Mouse (Mus musculus) limb, embryonic 11.5 days (tissue): Measurements from ENCODE around the gene Macrod1. TPM values are rescaled to one million over a fixed set of nuclear protein-coding genes. Genes with fewer than 3 reads are reported as not detected.
"Not testable (repeated sequence)": the region's sequence is repeated elsewhere in the genome, so short reads cannot be mapped to it uniquely, and the experiment has no call there.

Experiments used
- ATAC-seq: fragments of 200-750 bp; cut with Nextera tagmentation; 2 replicates; pipeline ENCODE4 v1.8.0; 2017; ENCODE audit warnings: low read depth; ENCODE audit not compliant: insufficient number of reproducible peaks, low FRiP score, low TSS enrichment
- DNase-seq: peaks from one replicate; pipeline ENCODE4 v3.0.0-alpha.2; 2015; ENCODE audit warnings: low spot score
- H3K27ac ChIP-seq: fragments of 300-500 bp; sonication (generic); replicated peaks from 2 replicates; pipeline ENCODE4 v1.5.1; 2014; ENCODE audit warnings: low read depth, mild to moderate bottlenecking, low read length
- H3K27me3 ChIP-seq: fragments of 300-500 bp; sonication (generic); 2 replicates; pipeline ENCODE4 v1.6.1; 2014; ENCODE audit warnings: mild to moderate bottlenecking, low read length, mixed read lengths; ENCODE audit not compliant: control insufficient read depth, insufficient read depth
- H3K36me3 ChIP-seq: fragments of 300-500 bp; sonication (generic); 2 replicates; pipeline ENCODE4 v1.6.1; 2014; ENCODE audit warnings: mild to moderate bottlenecking, low read length, moderate library complexity, mixed read lengths; ENCODE audit not compliant: control insufficient read depth, insufficient read depth
- H3K4me1 ChIP-seq: fragments of 300-500 bp; sonication (generic); 2 replicates; pipeline ENCODE4 v1.6.1; 2014; ENCODE audit warnings: low read length, mixed read lengths; ENCODE audit not compliant: control insufficient read depth, insufficient read depth
- H3K4me2 ChIP-seq: fragments of 300-500 bp; sonication (generic); 2 replicates; pipeline ENCODE4 v1.6.1; 2014; ENCODE audit warnings: low read depth, mild to moderate bottlenecking, moderate library complexity; ENCODE audit not compliant: severe bottlenecking
- H3K4me3 ChIP-seq: fragments of 300-500 bp; sonication (generic); 2 replicates; pipeline ENCODE4 v1.5.1; 2014; ENCODE audit warnings: low read depth, low read length
- H3K9ac ChIP-seq: fragments of 300-500 bp; sonication (generic); 2 replicates; pipeline ENCODE4 v1.6.1; 2014; ENCODE audit warnings: mild to moderate bottlenecking, low read length
- H3K9me3 ChIP-seq: fragments of 300-500 bp; sonication (generic); 2 replicates; pipeline ENCODE4 v1.6.1; 2016; ENCODE audit warnings: low read length; ENCODE audit not compliant: control insufficient read depth
- WGBS: fragments of 180-500 bp; shearing (Covaris S2); extraction: QIAGEN DNeasy Blood & Tissue Kit; methylation state at CpG from one replicate; pipeline ENCODE4 v1.1.7; 2014; 5-methylcytosine and 5-hydroxymethylcytosine counted together
- polyA plus RNA-seq: library from polyadenylated mRNA; unstranded; fragments of >200 nt; fragmentation: Nextera tagmentation; extraction: Ambion mirVana; gene quantifications from 2 replicates; pipeline ENCODE4 v1.2.1, GENCODE M21; 2014

Macrod1 gene
- polyA plus RNA-seq, 1 experiment from 2014 or later: 4.1 TPM

DNA sequence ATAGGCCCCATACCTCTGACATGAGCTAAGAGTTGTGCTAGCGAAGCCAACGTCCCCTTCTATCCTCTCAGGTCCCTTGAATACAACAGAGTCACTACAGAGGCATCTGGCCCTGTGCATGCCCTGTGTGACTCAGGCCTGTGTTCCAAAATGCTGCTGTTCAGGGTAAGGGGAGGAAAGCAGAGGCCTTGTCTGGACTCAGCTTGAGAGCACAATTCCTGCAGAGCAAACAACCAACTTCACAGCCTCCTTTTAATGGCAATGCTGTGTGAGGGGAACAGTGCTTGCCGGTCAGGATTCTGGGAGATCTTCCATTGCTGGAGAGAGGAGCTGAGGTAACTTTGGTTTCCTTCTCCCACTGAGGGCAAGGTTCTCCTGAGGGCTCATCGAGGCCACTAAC lies 12.3 kb upstream of the Macrod1 start:
- Histone ChIP-seq H3K4me3 (no peak overlapping the region), H3K9me3 (no peaks in the 10 kb centered on the region), H3K4me1 (0 out of 2 replicates have a peak, but pooled peaks cover 2% of the 10 kb centered on the region), H3K9ac (no peak overlapping the region), H3K36me3 (no peaks in the 10 kb centered on the region), H3K27ac (no peak overlapping the region), H3K4me2 (no peak overlapping the region), H3K27me3 (no peaks in the 10 kb centered on the region)
- ATAC-seq (no peak), DNase-seq (no peak)
- WGBS: 61% methylated on average over 4 of the region's 4 CpGs

DNA sequence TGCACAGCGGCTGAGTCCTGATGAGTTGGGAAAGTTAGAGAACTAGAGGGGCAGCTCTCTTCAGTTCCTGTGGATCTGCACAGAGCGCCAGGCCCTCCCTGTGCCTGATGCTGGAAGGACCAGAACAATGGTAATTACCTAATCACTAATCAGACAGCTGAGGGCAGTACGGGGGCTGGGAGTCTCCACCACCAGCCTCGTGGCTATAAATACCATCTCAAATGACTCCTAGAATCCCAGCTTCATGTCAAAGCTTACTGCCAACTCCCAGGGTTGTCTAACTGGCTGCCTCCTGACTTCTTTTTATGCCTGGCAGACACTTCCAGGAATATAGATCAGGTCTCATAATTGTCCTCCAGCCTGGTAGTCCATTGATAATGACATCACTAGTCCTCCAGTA lies 11.9 kb upstream of the Macrod1 start:
- no peak for ATAC-seq
- 46% methylated on average over 4 of the region's 4 CpGs for WGBS

DNA sequence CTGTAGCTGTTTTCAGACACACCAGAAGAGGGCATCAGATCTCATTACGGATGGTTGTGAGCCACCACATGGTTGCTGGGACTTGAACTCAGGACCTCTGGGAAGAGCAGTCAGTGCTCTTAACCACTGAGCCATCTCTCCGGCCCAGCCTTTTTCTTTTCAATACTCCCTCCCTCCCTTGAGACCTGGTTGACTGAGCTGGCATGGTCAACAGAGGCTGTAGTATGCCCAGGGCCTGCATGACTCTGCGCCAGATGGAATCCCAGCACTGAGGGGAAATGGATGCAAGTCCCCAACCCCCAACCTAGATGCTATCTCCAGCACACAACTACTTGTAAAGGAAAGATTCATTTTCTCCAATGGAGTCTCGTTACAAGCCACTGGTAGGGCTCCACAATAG lies 3.2 kb upstream of the Macrod1 start:
- not testable (repeated sequence) for H3K4me2 ChIP-seq, H3K27ac ChIP-seq, H3K9me3 ChIP-seq, H3K36me3 ChIP-seq, H3K9ac ChIP-seq, H3K27me3 ChIP-seq, H3K4me3 ChIP-seq, DNase-seq, ATAC-seq
- WGBS: 88% methylated on average over 4 of the region's 4 CpGs
- H3K4me1 ChIP-seq: peaks cover 16% of the 10 kb centered on the region; the same call in 1 of the 2 replicates

More for the DNA sequence above, 11.9 kb upstream of the Macrod1 start:
- Histone ChIP-seq H3K9me3 (no peaks in the 10 kb centered on the region), H3K4me1 (0 out of 2 replicates have a peak, but pooled peaks cover 2% of the 10 kb centered on the region), H3K9ac (no peak overlapping the region), H3K4me3 (no peak overlapping the region), H3K36me3 (no peaks in the 10 kb centered on the region), H3K4me2 (no peak overlapping the region), H3K27me3 (no peaks in the 10 kb centered on the region), H3K27ac (no peak overlapping the region)
- DNase-seq: no peak

DNA sequence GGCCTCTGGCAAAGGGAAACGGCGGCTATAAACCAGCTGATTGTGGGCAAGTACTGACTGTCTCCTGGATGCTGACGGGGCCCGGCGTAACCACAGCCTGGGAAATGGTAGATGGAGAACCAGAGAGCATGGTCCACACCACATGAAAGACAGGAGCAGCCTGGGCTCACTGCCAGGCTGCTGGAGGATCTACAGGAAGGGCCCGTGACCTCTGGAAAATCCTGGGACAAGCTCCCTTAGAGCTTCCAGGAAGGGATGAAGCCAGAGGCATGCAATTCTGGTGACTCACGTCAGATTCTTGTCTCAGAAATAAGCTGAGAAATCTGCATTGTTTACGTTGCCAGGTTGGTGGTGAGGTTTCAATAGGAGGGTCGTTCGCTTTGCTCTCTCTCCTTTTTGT lies 1.8 kb upstream of the Macrod1 start:
- Histone ChIP-seq H3K4me2 (no peak overlapping the region), H3K27me3 (peaks cover 4% of the 10 kb centered on the region; the same call in 1 of the 2 replicates), H3K9me3 (no peaks in the 10 kb centered on the region), H3K9ac (no peak overlapping the region), H3K27ac (no peak overlapping the region), H3K36me3 (no peaks in the 10 kb centered on the region), H3K4me3 (no peak overlapping the region), H3K4me1 (peaks cover 16% of the 10 kb centered on the region; the same call in 1 of the 2 replicates)
- 61% methylated on average over 10 of the region's 10 CpGs for WGBS
- DNase-seq: no peak
- no peak for ATAC-seq

DNA sequence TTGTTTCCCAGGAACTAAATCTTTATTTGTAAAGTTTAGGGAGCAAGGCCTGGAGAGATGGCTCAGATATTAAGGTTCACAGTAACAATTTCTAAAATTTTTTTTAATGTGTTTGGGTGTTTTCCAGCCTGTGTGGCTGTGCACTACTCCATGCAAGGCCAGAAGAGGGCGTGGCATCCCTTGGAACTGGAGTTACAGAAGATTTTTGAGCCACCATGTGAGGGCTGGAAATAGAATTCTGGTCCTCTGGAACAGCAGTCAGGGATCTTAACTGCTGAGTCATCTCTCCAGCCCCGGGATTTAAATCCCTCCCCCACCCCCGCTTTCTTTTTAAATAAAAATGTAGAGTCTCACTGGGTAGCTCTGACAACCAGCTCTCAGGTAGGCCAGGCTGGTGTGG lies 1.4 kb upstream of the Macrod1 start:
- ATAC-seq (no peak), DNase-seq (no peak)
- Histone ChIP-seq H3K9me3 (no peaks in the 10 kb centered on the region), H3K9ac (no peak overlapping the region), H3K27ac (no peak overlapping the region), H3K36me3 (no peaks in the 10 kb centered on the region), H3K4me1 (peaks cover 16% of the 10 kb centered on the region; the same call in 1 of the 2 replicates), H3K4me2 (no peak overlapping the region), H3K4me3 (no peak overlapping the region), H3K27me3 (peaks cover 4% of the 10 kb centered on the region; the same call in 1 of the 2 replicates)
- 57% methylated on average over 3 of the region's 3 CpGs for WGBS

DNA sequence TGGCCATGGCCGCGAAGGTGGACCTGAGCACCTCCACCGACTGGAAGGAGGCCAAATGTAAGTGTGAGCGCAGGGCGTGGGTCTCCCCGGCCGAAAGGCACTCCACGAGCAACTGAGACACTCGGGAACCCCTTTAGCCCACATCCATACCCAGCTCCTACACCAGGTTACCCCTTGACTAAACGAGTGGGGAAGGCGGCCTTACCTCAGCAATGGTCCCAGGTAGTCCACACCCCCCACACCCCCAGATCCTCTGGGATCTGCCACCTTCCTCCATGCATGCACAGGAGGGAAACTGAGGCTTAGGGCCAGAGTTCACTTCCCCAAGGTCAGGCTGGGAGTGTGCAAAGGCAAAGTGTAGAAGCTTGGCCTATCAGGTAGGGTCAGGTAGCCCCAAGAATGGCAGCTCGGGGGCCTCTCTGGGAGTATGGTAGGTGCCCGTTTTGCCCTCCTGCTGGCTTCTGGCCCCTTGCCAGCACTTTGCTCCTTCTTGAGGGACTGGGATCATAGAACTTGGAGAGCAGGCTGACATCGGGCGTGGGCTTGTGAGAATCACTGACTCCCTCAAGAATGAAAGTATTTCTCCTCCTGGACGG lies 614 bp downstream of the Macrod1 start:
- Histone ChIP-seq H3K9me3 (no peaks in the 10 kb centered on the region), H3K27me3 (peaks cover 4% of the 10 kb centered on the region; the same call in 1 of the 2 replicates), H3K4me1 (peaks cover 16% of the 10 kb centered on the region; the same call in 1 of the 2 replicates), H3K9ac (no peak overlapping the region; the same call in 1 of the 2 replicates), H3K36me3 (no peaks in the 10 kb centered on the region), H3K4me2 (peak overlapping the region; percentile 100), H3K27ac (0 out of 2 replicates have a peak overlapping the region, but pooled peaks have one; percentile 4), H3K4me3 (peak overlapping the region; percentile 68)
- WGBS: 3% methylated on average over 16 of the region's 16 CpGs
- peak; percentile 19; the same call in 1 of the 2 replicates for ATAC-seq
- DNase-seq: peak; percentile 34

DNA sequence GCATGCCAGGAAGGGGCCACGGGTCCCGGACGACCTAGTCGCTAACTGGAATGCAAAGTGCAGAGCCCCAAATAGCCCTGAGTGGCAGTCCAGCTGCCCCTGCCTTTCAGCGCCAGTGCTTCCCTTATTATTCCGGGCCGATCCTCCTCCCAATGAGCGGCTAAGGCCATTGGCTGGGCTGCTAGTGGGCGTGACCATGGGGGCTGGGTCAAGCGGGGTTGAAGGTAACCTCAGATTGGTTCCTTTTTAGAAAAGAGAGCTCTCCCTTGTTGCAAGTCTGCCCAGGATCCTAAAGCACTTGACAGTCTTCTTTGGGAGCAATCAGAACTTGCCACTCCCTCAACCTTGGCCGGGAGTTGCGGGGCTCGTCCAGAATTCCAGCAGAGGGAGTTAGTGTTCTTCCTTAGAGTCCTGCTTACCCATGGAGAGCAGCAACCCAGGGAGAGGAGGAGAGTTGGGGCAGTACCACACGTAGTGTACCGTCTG lies 1.2 kb downstream of the Macrod1 start:
- peaks cover 4% of the 10 kb centered on the region; the same call in 1 of the 2 replicates for H3K27me3 ChIP-seq
- H3K27ac ChIP-seq: 0 out of 2 replicates have a peak overlapping the region, but pooled peaks have one; percentile 4
- H3K4me3 ChIP-seq: peak overlapping the region; percentile 68
- DNase-seq (peak; percentile 86), ATAC-seq (peak; percentile 62; the same call in 1 of the 2 replicates)
- under 1% methylated on average over 15 of the region's 15 CpGs for WGBS
- H3K4me1 ChIP-seq: peaks cover 16% of the 10 kb centered on the region; the same call in 1 of the 2 replicates
- no peaks in the 10 kb centered on the region for H3K36me3 ChIP-seq
- H3K9me3 ChIP-seq: no peaks in the 10 kb centered on the region
- peak overlapping the region; percentile 22; the same call in 1 of the 2 replicates for H3K9ac ChIP-seq
- peak overlapping the region; percentile 100 for H3K4me2 ChIP-seq

DNA sequence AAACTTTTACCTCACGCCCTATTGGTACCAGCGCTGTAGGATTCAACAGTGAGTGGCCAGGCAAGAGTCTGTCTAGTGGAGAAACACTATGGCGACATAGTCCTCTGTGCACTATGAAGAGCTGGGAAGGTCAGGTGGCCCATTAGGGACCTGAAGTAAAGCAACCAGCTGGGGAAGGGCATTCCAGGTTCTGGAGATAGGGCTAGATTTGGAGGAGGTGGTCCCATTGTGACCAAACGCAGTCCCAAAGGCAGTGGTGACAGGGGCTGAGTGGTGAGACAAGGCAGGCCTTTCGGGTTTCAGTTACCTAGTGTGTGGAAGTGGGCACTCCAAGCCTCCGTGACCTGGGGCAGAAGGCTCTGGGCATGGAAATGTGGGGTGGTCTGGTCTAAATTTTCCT lies 1.9 kb downstream of the Macrod1 start:
- DNase-seq (no peak), ATAC-seq (no peak)
- H3K9me3 ChIP-seq: no peaks in the 10 kb centered on the region
- WGBS: 58% methylated on average over 6 of the region's 6 CpGs
- peaks cover 4% of the 10 kb centered on the region; the same call in 1 of the 2 replicates for H3K27me3 ChIP-seq
- H3K4me2 ChIP-seq: peak overlapping the region; percentile 100; the same call in 1 of the 2 replicates
- no peaks in the 10 kb centered on the region for H3K36me3 ChIP-seq
- no peak overlapping the region for H3K27ac ChIP-seq
- peaks cover 16% of the 10 kb centered on the region; the same call in 1 of the 2 replicates for H3K4me1 ChIP-seq
- peak overlapping the region; percentile 68; the same call in 1 of the 2 replicates for H3K4me3 ChIP-seq
- no peak overlapping the region for H3K9ac ChIP-seq
